Mouse (Mus musculus) retina, adult 2 months (tissue): ENCODE data around the gene 1700022I11Rik.

Source experiments
- DNase-seq: peaks from one replicate; pipeline ENCODE4 v3.0.0-alpha.2; 2012; ENCODE audit warnings: low read depth, low spot score

1700022I11Rik gene

GRCm38 (mm10) chr4:42969304-42969703 is at the start of gene 1700022I11Rik:
1700022I11Rik (plus strand) TSS chr4:42969604.
- no peak for DNase-seq

- no peak for DNase-seq
These were observed 48.7 kb upstream of the 1700022I11Rik start for GRCm38 (mm10) chr4:42920726-42921125.

- no peak for DNase-seq
These were observed 47.9 kb upstream of the 1700022I11Rik start for GRCm38 (mm10) chr4:42921536-42921935.

- no peak for DNase-seq
These were observed 47.3 kb upstream of the 1700022I11Rik start for GRCm38 (mm10) chr4:42922056-42922455.

GRCm38 (mm10) chr4:42922461-42922860 is 46.9 kb upstream of the 1700022I11Rik start:
- DNase-seq = no peak

GRCm38 (mm10) chr4:42924095-42924710 is 45.2 kb upstream of the 1700022I11Rik start:
- no peak for DNase-seq

GRCm38 (mm10) chr4:42928209-42928608 is 41.2 kb upstream of the 1700022I11Rik start:
- DNase-seq = no peak

GRCm38 (mm10) chr4:42928952-42929351 is 40.5 kb upstream of the 1700022I11Rik start:
- no peak for DNase-seq

GRCm38 (mm10) chr4:42932229-42932969 is 37.0 kb upstream of the 1700022I11Rik start:
- no peak for DNase-seq

- no peak for DNase-seq
These were observed 35.8 kb upstream of the 1700022I11Rik start for GRCm38 (mm10) chr4:42933630-42934029.

GRCm38 (mm10) chr4:42941396-42941795 is 28.0 kb upstream of the 1700022I11Rik start:
- no peak for DNase-seq

GRCm38 (mm10) chr4:42943341-42943740 is 26.1 kb upstream of the 1700022I11Rik start:
- DNase-seq = no peak

GRCm38 (mm10) chr4:42944185-42944584 is 25.2 kb upstream of the 1700022I11Rik start:
- DNase-seq = no peak

GRCm38 (mm10) chr4:42945043-42945442 is 24.4 kb upstream of the 1700022I11Rik start:
- no peak for DNase-seq

GRCm38 (mm10) chr4:42945445-42945844 is 24.0 kb upstream of the 1700022I11Rik start:
- DNase-seq = no peak

- DNase-seq = no peak
These were observed 23.5 kb upstream of the 1700022I11Rik start for GRCm38 (mm10) chr4:42945952-42946351.

GRCm38 (mm10) chr4:42946733-42947290 is 22.6 kb upstream of the 1700022I11Rik start:
- DNase-seq = no peak

GRCm38 (mm10) chr4:42948527-42948926 is 20.9 kb upstream of the 1700022I11Rik start:
- no peak for DNase-seq

GRCm38 (mm10) chr4:42949051-42949675 is 20.2 kb upstream of the 1700022I11Rik start:
- DNase-seq = no peak

- peak; percentile 92 for DNase-seq
These were observed 19.7 kb upstream of the 1700022I11Rik start, which contains the start of gene Dnajb5 for GRCm38 (mm10) chr4:42949676-42950051. Dnajb5 (plus strand) TSS chr4:42949814.

GRCm38 (mm10) chr4:42950065-42950558 is 19.3 kb upstream of the 1700022I11Rik start:
- DNase-seq = peak; percentile 39
